Mouse (Mus musculus): Measurements from ENCODE around the gene Unc5a.

- TF ChIP-seq POLR2A (IDR thresholded peaks at IDR 0.05; ENCODE audit: extremely low read depth, insufficient read depth, low read length) = no peak
- TF ChIP-seq CTCF (IDR thresholded peaks at IDR 0.05; ENCODE audit: low read depth, low read length) = no peak
Measured at GRCm38 (mm10) chr13:54919666-54920065, 29.5 kb upstream of the Unc5a start.
